Mouse (Mus musculus) megakaryocyte, embryonic 14.5 days (primary cell): ENCODE results near the gene Arhgdib.

Experiments used
- FLI1 ChIP-seq: IDR thresholded peaks from 2 replicates; pipeline ENCODE4 v1.6.1; 2012; ENCODE audit warnings: low read length, inconsistent platforms, mixed read lengths
- GATA1 ChIP-seq: IDR thresholded peaks from 3 replicates; pipeline ENCODE4 v1.6.1; 2012; ENCODE audit warnings: mixed read lengths, low read length, inconsistent platforms, borderline replicate concordance

- no peak for TF ChIP-seq GATA1
- no peak for TF ChIP-seq FLI1
Observed at GRCm38 (mm10) chr6:136982581-136982980, 40.9 kb upstream of the Arhgdib start.
